Mouse (Mus musculus): ENCODE data around the gene Trmt61a. TPM values are rescaled to one million over a fixed set of nuclear protein-coding genes. Genes with fewer than 3 reads are reported as not detected.
"Not testable (repeated sequence)": the region's sequence is repeated elsewhere in the genome, so short reads cannot be mapped to it uniquely, and the experiment has no call there.

Gene Trmt61a
- total RNA-seq, 1 experiment from 2014 or later: 9.6 TPM

- no peak for DNase-seq
These were observed 20.5 kb downstream of the Trmt61a start for GRCm38 (mm10) chr12:111698346-111698913.

- no peak for DNase-seq
These were observed 21.6 kb downstream of the Trmt61a start for GRCm38 (mm10) chr12:111699542-111699941.

- no peak for DNase-seq
These were observed 23.1 kb downstream of the Trmt61a start for GRCm38 (mm10) chr12:111700920-111701458.

GRCm38 (mm10) chr12:111703301-111703700 lies 25.4 kb downstream of the Trmt61a start:
- DNase-seq: no peak

GRCm38 (mm10) chr12:111704609-111705008 lies 26.7 kb downstream of the Trmt61a start:
- peak; percentile 58 for DNase-seq

- DNase-seq: peak; percentile 53
These were observed 27.5 kb downstream of the Trmt61a start for GRCm38 (mm10) chr12:111705186-111705973.

- DNase-seq: peak; percentile 3
These were observed 30.3 kb downstream of the Trmt61a start for GRCm38 (mm10) chr12:111708181-111708580.

GRCm38 (mm10) chr12:111710091-111710490 lies 32.2 kb downstream of the Trmt61a start:
- peak; percentile 0 for DNase-seq

- DNase-seq: no peak
These were observed 34.6 kb downstream of the Trmt61a start for GRCm38 (mm10) chr12:111712476-111712875.

GRCm38 (mm10) chr12:111713004-111713651 lies 35.2 kb downstream of the Trmt61a start, which contains the start of the genes Bag5 and Apopt1:
Bag5 (minus strand) TSS chr12:111713257.
Apopt1 (plus strand) TSS chr12:111713261.
- DNase-seq: peak; percentile 90

- DNase-seq: not testable (repeated sequence)
These were observed 36.0 kb downstream of the Trmt61a start for GRCm38 (mm10) chr12:111713880-111714279.

GRCm38 (mm10) chr12:111716505-111716904 lies 38.6 kb downstream of the Trmt61a start:
- DNase-seq: no peak

- no peak for DNase-seq
These were observed 40.8 kb downstream of the Trmt61a start for GRCm38 (mm10) chr12:111718656-111719055.

- DNase-seq: no peak
These were observed 42.3 kb downstream of the Trmt61a start for GRCm38 (mm10) chr12:111720222-111720621.

GRCm38 (mm10) chr12:111722654-111723053 lies 44.7 kb downstream of the Trmt61a start:
- peak; percentile 51 for DNase-seq

GRCm38 (mm10) chr12:111724638-111725337 lies 46.9 kb downstream of the Trmt61a start:
- DNase-seq: no peak

GRCm38 (mm10) chr12:111725338-111726121 lies 47.6 kb downstream of the Trmt61a start:
- no peak for DNase-seq

- DNase-seq: no peak
These were observed 48.2 kb downstream of the Trmt61a start for GRCm38 (mm10) chr12:111726122-111726463.

GRCm38 (mm10) chr12:111727956-111728355 lies 50.1 kb downstream of the Trmt61a start:
- no peak for DNase-seq

GRCm38 (mm10) chr12:111731822-111732807 lies 54.2 kb downstream of the Trmt61a start:
- peak; percentile 90 for DNase-seq

Measured in adrenal gland, postnatal 25 days (tissue).